Mouse (Mus musculus) c-Kit-positive CD71-positive TER-119-negative erythroid progenitor cells, embryonic 14.5 days (primary cell): Measurements from ENCODE around the gene Dnah12.
"Not testable (repeated sequence)": the region's sequence is repeated elsewhere in the genome, so short reads cannot be mapped to it uniquely, and the experiment has no call there.

Experiments
- DNase-seq: peaks from one replicate; pipeline ENCODE4 v3.0.0-alpha.2; 2013; ENCODE audit warnings: low read depth

The Dnah12 gene

GRCm38 (mm10) chr14:26719696-26720095, 26.6 kb downstream of the Dnah12 start:
- DNase-seq, result not testable (repeated sequence)

- no peak for DNase-seq
Measured at GRCm38 (mm10) chr14:26724898-26725297, 31.8 kb downstream of the Dnah12 start.

- DNase-seq, result no peak
Measured at GRCm38 (mm10) chr14:26758566-26758965, 65.5 kb downstream of the Dnah12 start.

- DNase-seq, result no peak
Measured at GRCm38 (mm10) chr14:26764827-26765226, 71.8 kb downstream of the Dnah12 start.

- no peak for DNase-seq
Measured at GRCm38 (mm10) chr14:26768195-26768594, 75.1 kb downstream of the Dnah12 start.

DNA sequence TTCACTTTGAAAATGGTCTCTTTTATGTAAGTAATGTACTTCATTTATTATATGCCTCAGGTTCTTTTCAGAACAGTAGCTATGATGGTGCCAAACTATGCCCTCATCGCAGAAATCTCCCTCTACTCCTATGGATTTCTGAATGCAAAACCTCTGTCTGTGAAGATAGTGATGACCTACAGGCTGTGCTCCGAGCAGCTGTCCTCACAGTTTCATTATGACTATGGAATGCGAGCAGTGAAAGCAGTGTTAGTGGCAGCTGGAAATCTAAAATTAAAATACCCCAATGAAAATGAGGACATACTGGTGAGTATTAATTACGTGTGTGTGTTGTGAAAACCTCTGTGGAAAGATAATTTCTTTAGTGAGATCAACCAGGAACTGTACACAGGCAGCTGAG, 80.5 kb downstream of the Dnah12 start:
- no peak for DNase-seq

- DNase-seq, result no peak
Measured at GRCm38 (mm10) chr14:26783731-26784130, 90.7 kb downstream of the Dnah12 start.

GRCm38 (mm10) chr14:26785695-26786094, 92.6 kb downstream of the Dnah12 start:
- DNase-seq, result no peak

- no peak for DNase-seq
Measured at GRCm38 (mm10) chr14:26794431-26794830, 101.4 kb downstream of the Dnah12 start.

- DNase-seq, result no peak
Measured at GRCm38 (mm10) chr14:26798330-26798729, 105.3 kb downstream of the Dnah12 start.

DNA sequence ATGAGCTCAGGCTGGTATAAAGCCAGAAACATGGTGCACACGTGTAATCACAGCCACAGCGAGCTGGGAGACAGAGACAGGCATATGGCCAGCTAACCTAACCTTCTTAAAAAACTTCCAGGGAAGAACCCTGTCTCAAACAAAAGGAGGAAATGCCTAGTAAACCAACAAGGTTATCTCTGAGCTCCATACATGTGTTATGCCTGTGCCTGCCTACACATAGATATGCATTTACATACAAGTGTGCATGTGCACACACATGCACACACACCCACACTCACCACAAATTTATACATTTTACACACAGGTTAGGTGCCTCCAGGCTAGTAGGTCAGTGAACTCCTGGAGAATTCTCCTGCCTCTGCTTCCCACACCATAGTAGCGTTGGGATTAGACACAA, 106.2 kb downstream of the Dnah12 start:
- no peak for DNase-seq

DNA sequence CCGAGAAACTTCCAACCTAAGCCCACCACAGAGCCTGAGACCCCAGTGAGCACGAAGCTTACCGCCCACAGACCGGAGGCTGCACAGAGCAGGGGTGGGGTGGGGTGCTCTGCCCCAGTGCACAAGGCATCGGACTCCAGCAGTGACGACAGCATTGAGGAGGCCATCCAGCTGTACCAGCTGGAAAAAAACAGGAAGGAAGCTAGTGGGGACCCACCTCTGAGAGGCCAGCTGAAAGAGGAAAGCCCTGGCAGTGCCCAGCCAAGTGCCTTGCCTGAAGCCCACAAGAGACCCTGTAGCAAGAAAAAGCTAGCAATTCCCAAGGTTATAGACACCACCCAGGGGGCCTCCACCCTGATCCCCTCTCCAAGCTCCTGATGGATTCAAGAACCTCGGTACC, 112.4 kb downstream of the Dnah12 start:
- no peak for DNase-seq

GRCm38 (mm10) chr14:26812734-26813133, 119.7 kb downstream of the Dnah12 start:
- no peak for DNase-seq

- DNase-seq, result no peak
Measured at GRCm38 (mm10) chr14:26813871-26814270, 120.8 kb downstream of the Dnah12 start.

GRCm38 (mm10) chr14:26814908-26815307, 121.8 kb downstream of the Dnah12 start:
- DNase-seq, result no peak

DNA sequence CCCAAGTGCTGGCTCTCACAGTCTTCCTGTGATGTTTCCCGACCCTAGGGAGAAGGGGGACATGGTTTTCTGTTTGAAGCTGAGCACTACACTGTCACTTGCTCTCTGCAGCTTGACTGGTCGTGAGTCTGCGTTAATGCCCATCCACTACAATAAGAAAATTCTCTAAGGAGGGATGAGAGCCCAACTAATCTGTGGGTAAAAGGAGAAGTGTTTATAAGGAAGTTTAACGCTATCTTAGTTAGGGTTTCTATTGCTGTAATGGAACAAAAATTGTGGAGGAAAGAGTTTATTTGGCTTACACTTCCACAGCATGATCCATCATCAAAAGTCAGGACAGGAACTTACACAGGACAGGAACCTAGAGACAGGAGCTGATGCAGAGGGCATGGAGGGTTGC, 123.7 kb downstream of the Dnah12 start:
- DNase-seq, result no peak

DNA sequence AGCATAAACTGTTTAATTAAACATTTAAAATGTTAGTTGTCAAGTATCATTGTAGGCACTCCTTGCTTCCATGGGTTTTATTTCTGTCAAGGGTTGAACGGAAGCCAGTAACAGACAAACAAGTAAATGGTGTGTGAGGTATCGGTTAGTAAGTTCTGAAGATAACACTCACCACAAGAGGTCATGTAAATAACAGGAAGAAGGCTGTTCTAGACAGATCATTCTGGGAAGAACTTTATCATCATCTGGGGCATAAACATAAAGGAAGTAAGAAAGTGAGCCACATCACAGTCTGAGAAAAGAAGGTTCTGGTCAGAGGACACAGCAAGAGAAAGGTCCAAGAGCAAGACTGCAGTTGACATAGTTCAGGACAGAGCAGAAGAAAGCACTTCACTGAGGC, 132.9 kb downstream of the Dnah12 start:
- DNase-seq, result no peak

GRCm38 (mm10) chr14:26853053-26853452, 160.0 kb downstream of the Dnah12 start:
- DNase-seq, result no peak

GRCm38 (mm10) chr14:26854066-26854465, 161.0 kb downstream of the Dnah12 start:
- no peak for DNase-seq

- DNase-seq, result no peak
Measured at GRCm38 (mm10) chr14:26858364-26858763, 165.3 kb downstream of the Dnah12 start.

DNA sequence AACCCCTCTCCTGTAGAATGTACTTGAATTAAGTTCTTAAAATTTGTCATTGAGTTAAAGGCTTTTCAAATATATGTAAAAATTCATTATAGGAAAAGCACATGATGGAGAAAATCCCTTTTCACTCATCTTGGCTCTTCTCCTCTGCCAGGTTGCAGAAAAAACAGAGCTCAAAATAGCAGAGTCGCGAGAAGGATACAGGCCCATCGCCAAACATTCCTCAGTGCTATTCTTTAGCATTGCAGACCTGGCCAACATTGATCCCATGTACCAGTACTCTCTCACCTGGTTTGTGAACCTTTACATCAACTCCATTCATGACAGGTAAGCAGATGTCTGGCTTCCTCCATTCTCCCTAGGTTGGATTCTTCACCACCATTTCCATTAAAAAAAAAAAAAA, 165.9 kb downstream of the Dnah12 start:
- DNase-seq, result no peak

- no peak for DNase-seq
Measured at GRCm38 (mm10) chr14:26867356-26867755, 174.3 kb downstream of the Dnah12 start.

- no peak for DNase-seq
Measured at GRCm38 (mm10) chr14:26868299-26868698, 175.2 kb downstream of the Dnah12 start.

DNA sequence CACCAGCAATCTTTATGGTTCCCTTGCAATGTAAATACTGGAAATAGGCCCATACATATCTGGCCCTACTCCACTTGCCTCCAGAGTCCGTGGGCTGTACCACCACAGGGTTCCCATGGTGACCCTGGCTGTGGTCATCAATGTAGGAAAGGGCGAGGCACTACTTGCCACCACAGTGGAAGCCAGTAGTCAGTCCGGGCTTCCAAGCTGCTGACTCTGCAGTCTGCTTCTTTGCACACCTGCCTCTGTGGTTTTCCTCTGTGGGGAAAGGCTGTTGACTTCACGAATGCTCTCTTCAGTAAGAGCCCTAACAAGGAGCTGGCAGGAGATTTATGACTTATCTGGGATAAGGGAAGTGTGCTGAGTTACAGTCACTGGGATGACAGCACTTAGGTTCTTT, 185.7 kb downstream of the Dnah12 start:
- DNase-seq, result no peak

- DNase-seq, result no peak
Measured at GRCm38 (mm10) chr14:26879976-26880375, 186.9 kb downstream of the Dnah12 start.
